Mouse (Mus musculus): ENCODE results near the gene D130052B06Rik. TPM values are rescaled to one million over a fixed set of nuclear protein-coding genes. Genes with fewer than 3 reads are reported as not detected.
A peak's percentile ranks its signal among the peaks of the same experiment; 100 is the strongest.

The D130052B06Rik gene
- 0.06 and 0.14 TPM in 2 replicates for polyA plus RNA-seq (2012; rRNA removed)
- 0.08 TPM in 2 replicates for polyA plus RNA-seq (2014; fragmentation: Nextera tagmentation; extraction: Ambion mirVana)

- DNase-seq (ENCODE audit: low spot score) (peak; percentile 44), ATAC-seq (ENCODE audit: low FRiP score, low read depth) (no peak)
- Histone ChIP-seq H3K4me2 (replicated peaks; ENCODE audit: low read depth, low read length, severe bottlenecking) (no peak within 1 kb of the TSS), H3K27ac (replicated peaks; ENCODE audit: low read depth, low read length) (no peak within 1 kb of the TSS), H3K9me3 (ENCODE audit: control insufficient read depth, low read length) (no peaks in the 10 kb centered on the region), H3K4me3 (replicated peaks; ENCODE audit: low read length) (no peak within 1 kb of the TSS), H3K36me3 (ENCODE audit: control insufficient read depth, insufficient read depth, low read length) (no peaks in the 10 kb centered on the region), H3K27me3 (ENCODE audit: control insufficient read depth, insufficient read depth, low read length) (no peaks in the 10 kb centered on the region), H3K9ac (ENCODE audit: low read depth, low read length, severe bottlenecking) (no peak within 1 kb of the TSS), H3K4me1 (ENCODE audit: control insufficient read depth, insufficient read depth, low read length) (no peaks in the 10 kb centered on the region)
- WGBS: 72% methylated on average over 4 of the region's 4 CpGs
- no peak for TF ChIP-seq POLR2A (IDR thresholded peaks at IDR 0.05; ENCODE audit: borderline replicate concordance, extremely low read depth, insufficient read depth, insufficient read length)
Measured at GRCm38 (mm10) chr11:33598986-33599385, at the start of gene D130052B06Rik. D130052B06Rik (plus strand) TSS chr11:33599302.

GRCm38 (mm10) chr11:33550861-33551560, 48.1 kb upstream of the D130052B06Rik start:
- H3K4me1 ChIP-seq (ENCODE audit: control insufficient read depth, insufficient read depth, low read length): no peaks in the 10 kb centered on the region
- ATAC-seq (ENCODE audit: low FRiP score, low read depth): no peak
- no peak overlapping the region for H3K9ac ChIP-seq (ENCODE audit: low read depth, low read length, severe bottlenecking)
- 84% methylated on average over 14 of the region's 14 CpGs for WGBS
- TF ChIP-seq POLR2A (IDR thresholded peaks at IDR 0.05; ENCODE audit: borderline replicate concordance, extremely low read depth, insufficient read depth, insufficient read length): no peak
- no peaks in the 10 kb centered on the region for H3K9me3 ChIP-seq (ENCODE audit: control insufficient read depth, low read length)
- H3K36me3 ChIP-seq (ENCODE audit: control insufficient read depth, insufficient read depth, low read length): no peaks in the 10 kb centered on the region
- H3K27me3 ChIP-seq (ENCODE audit: control insufficient read depth, insufficient read depth, low read length): no peaks in the 10 kb centered on the region
- DNase-seq (ENCODE audit: low spot score): no peak
- no peak overlapping the region for H3K4me3 ChIP-seq (replicated peaks; ENCODE audit: low read length)
- no peak overlapping the region for H3K4me2 ChIP-seq (replicated peaks; ENCODE audit: low read depth, low read length, severe bottlenecking)
- H3K27ac ChIP-seq (replicated peaks; ENCODE audit: low read depth, low read length): no peak overlapping the region

- DNase-seq (ENCODE audit: low spot score): no peak
- no peak overlapping the region for H3K9ac ChIP-seq (ENCODE audit: low read depth, low read length, severe bottlenecking)
- H3K27ac ChIP-seq (replicated peaks; ENCODE audit: low read depth, low read length): no peak overlapping the region
- no peaks in the 10 kb centered on the region for H3K27me3 ChIP-seq (ENCODE audit: control insufficient read depth, insufficient read depth, low read length)
- no peaks in the 10 kb centered on the region for H3K4me1 ChIP-seq (ENCODE audit: control insufficient read depth, insufficient read depth, low read length)
- WGBS: 80% methylated on average over 8 of the region's 8 CpGs
- no peak for ATAC-seq (ENCODE audit: low FRiP score, low read depth)
- no peaks in the 10 kb centered on the region for H3K9me3 ChIP-seq (ENCODE audit: control insufficient read depth, low read length)
- no peak overlapping the region for H3K4me3 ChIP-seq (replicated peaks; ENCODE audit: low read length)
- TF ChIP-seq POLR2A (IDR thresholded peaks at IDR 0.05; ENCODE audit: borderline replicate concordance, extremely low read depth, insufficient read depth, insufficient read length): no peak
- H3K36me3 ChIP-seq (ENCODE audit: control insufficient read depth, insufficient read depth, low read length): no peaks in the 10 kb centered on the region
- no peak overlapping the region for H3K4me2 ChIP-seq (replicated peaks; ENCODE audit: low read depth, low read length, severe bottlenecking)
Measured at GRCm38 (mm10) chr11:33554123-33554522, 45.0 kb upstream of the D130052B06Rik start.

- no peak overlapping the region for H3K9ac ChIP-seq (ENCODE audit: low read depth, low read length, severe bottlenecking)
- no peak overlapping the region for H3K4me3 ChIP-seq (replicated peaks; ENCODE audit: low read length)
- DNase-seq (ENCODE audit: low spot score) (peak; percentile 33), ATAC-seq (ENCODE audit: low FRiP score, low read depth) (no peak)
- H3K9me3 ChIP-seq (ENCODE audit: control insufficient read depth, low read length): no peaks in the 10 kb centered on the region
- no peaks in the 10 kb centered on the region for H3K4me1 ChIP-seq (ENCODE audit: control insufficient read depth, insufficient read depth, low read length)
- H3K27me3 ChIP-seq (ENCODE audit: control insufficient read depth, insufficient read depth, low read length): no peaks in the 10 kb centered on the region
- no peak for TF ChIP-seq POLR2A (IDR thresholded peaks at IDR 0.05; ENCODE audit: borderline replicate concordance, extremely low read depth, insufficient read depth, insufficient read length)
- no peak overlapping the region for H3K27ac ChIP-seq (replicated peaks; ENCODE audit: low read depth, low read length)
- no peaks in the 10 kb centered on the region for H3K36me3 ChIP-seq (ENCODE audit: control insufficient read depth, insufficient read depth, low read length)
- 64% methylated on average over 2 of the region's 2 CpGs for WGBS
- H3K4me2 ChIP-seq (replicated peaks; ENCODE audit: low read depth, low read length, severe bottlenecking): no peak overlapping the region
Measured at GRCm38 (mm10) chr11:33563921-33564320, 35.2 kb upstream of the D130052B06Rik start.

- Histone ChIP-seq H3K9ac (ENCODE audit: low read depth, low read length, severe bottlenecking) (no peak overlapping the region), H3K4me3 (replicated peaks; ENCODE audit: low read length) (no peak overlapping the region), H3K9me3 (ENCODE audit: control insufficient read depth, low read length) (no peaks in the 10 kb centered on the region), H3K27ac (replicated peaks; ENCODE audit: low read depth, low read length) (no peak overlapping the region), H3K36me3 (ENCODE audit: control insufficient read depth, insufficient read depth, low read length) (no peaks in the 10 kb centered on the region), H3K27me3 (ENCODE audit: control insufficient read depth, insufficient read depth, low read length) (no peaks in the 10 kb centered on the region), H3K4me2 (replicated peaks; ENCODE audit: low read depth, low read length, severe bottlenecking) (no peak overlapping the region), H3K4me1 (ENCODE audit: control insufficient read depth, insufficient read depth, low read length) (no peaks in the 10 kb centered on the region)
- DNase-seq (ENCODE audit: low spot score) (no peak), ATAC-seq (ENCODE audit: low FRiP score, low read depth) (no peak)
- TF ChIP-seq POLR2A (IDR thresholded peaks at IDR 0.05; ENCODE audit: borderline replicate concordance, extremely low read depth, insufficient read depth, insufficient read length): no peak
Measured at GRCm38 (mm10) chr11:33570413-33570812, 28.7 kb upstream of the D130052B06Rik start.

Measured in limb, embryonic 14.5 days (tissue).